Mouse (Mus musculus): ENCODE measurements around the gene Urad. TPM values are rescaled to one million over a fixed set of nuclear protein-coding genes. Genes with fewer than 3 reads are reported as not detected.
A peak's percentile ranks its signal among the peaks of the same experiment; 100 is the strongest.

Gene Urad
- 1.6 and 1.7 TPM in 2 replicates for polyA plus RNA-seq (2015; fragmentation: Nextera tagmentation; extraction: Ambion mirVana)

- 53% methylated on average over 8 of the region's 8 CpGs for WGBS
- Histone ChIP-seq H3K4me2 (replicated peaks) (peak within 1 kb of the TSS; percentile 26; the same call in 1 of the 2 replicates), H3K4me3 (replicated peaks) (no peak within 1 kb of the TSS), H3K36me3 (no peaks in the 10 kb centered on the region), H3K27ac (no peak within 1 kb of the TSS), H3K27me3 (replicated peaks) (peaks cover 30% of the 10 kb centered on the region), H3K9me3 (no peaks in the 10 kb centered on the region), H3K4me1 (replicated peaks) (0 out of 2 replicates have a peak, but pooled peaks cover 3% of the 10 kb centered on the region), H3K9ac (no peak within 1 kb of the TSS)
- no peak for ATAC-seq
Observed at GRCm38 (mm10) chr5:147322183-147322582, at the start of gene Urad. Gene Urad (minus strand): TSS chr5:147322440.

- 86% methylated on average over 8 of the region's 8 CpGs for WGBS
- no peaks in the 10 kb centered on the region for H3K4me1 ChIP-seq (replicated peaks)
- no peak overlapping the region for H3K27ac ChIP-seq
- H3K9me3 ChIP-seq: no peaks in the 10 kb centered on the region
- H3K27me3 ChIP-seq (replicated peaks): no peaks in the 10 kb centered on the region
- no peak for ATAC-seq
- no peaks in the 10 kb centered on the region for H3K36me3 ChIP-seq
- no peak overlapping the region for H3K9ac ChIP-seq
- no peak overlapping the region for H3K4me2 ChIP-seq (replicated peaks)
- no peak overlapping the region for H3K4me3 ChIP-seq (replicated peaks)
Observed at GRCm38 (mm10) chr5:147370276-147370675, 48.0 kb upstream of the Urad start.

- Histone ChIP-seq H3K36me3 (no peaks in the 10 kb centered on the region), H3K9me3 (no peaks in the 10 kb centered on the region), H3K9ac (no peak overlapping the region), H3K27me3 (replicated peaks) (no peaks in the 10 kb centered on the region), H3K4me3 (replicated peaks) (no peak overlapping the region), H3K4me2 (replicated peaks) (no peak overlapping the region), H3K27ac (no peak overlapping the region), H3K4me1 (replicated peaks) (no peaks in the 10 kb centered on the region)
- no peak for ATAC-seq
- 95% methylated on average over 6 of the region's 6 CpGs for WGBS
Observed at GRCm38 (mm10) chr5:147368221-147368620, 46.0 kb upstream of the Urad start.

- H3K9me3 ChIP-seq: no peaks in the 10 kb centered on the region
- H3K9ac ChIP-seq: no peak overlapping the region
- no peak overlapping the region for H3K27ac ChIP-seq
- H3K4me1 ChIP-seq (replicated peaks): no peaks in the 10 kb centered on the region
- no peak for ATAC-seq
- no peak overlapping the region for H3K4me2 ChIP-seq (replicated peaks)
- H3K36me3 ChIP-seq: no peaks in the 10 kb centered on the region
- H3K27me3 ChIP-seq (replicated peaks): no peaks in the 10 kb centered on the region
- no peak overlapping the region for H3K4me3 ChIP-seq (replicated peaks)
- 44% methylated on average over 16 of the region's 16 CpGs for WGBS
Observed at GRCm38 (mm10) chr5:147365995-147366765, 43.9 kb upstream of the Urad start.

GRCm38 (mm10) chr5:147363054-147363453, 40.8 kb upstream of the Urad start:
- no peak overlapping the region for H3K27ac ChIP-seq
- no peaks in the 10 kb centered on the region for H3K36me3 ChIP-seq
- H3K9me3 ChIP-seq: no peaks in the 10 kb centered on the region
- H3K4me2 ChIP-seq (replicated peaks): no peak overlapping the region
- H3K4me3 ChIP-seq (replicated peaks): no peak overlapping the region
- no peaks in the 10 kb centered on the region for H3K4me1 ChIP-seq (replicated peaks)
- no peak overlapping the region for H3K9ac ChIP-seq
- WGBS: 71% methylated on average over 12 of the region's 12 CpGs
- no peak for ATAC-seq
- no peaks in the 10 kb centered on the region for H3K27me3 ChIP-seq (replicated peaks)

- Histone ChIP-seq H3K36me3 (no peaks in the 10 kb centered on the region), H3K27me3 (replicated peaks) (no peaks in the 10 kb centered on the region), H3K27ac (no peak overlapping the region), H3K4me2 (replicated peaks) (no peak overlapping the region), H3K4me3 (replicated peaks) (no peak overlapping the region), H3K9ac (no peak overlapping the region), H3K4me1 (replicated peaks) (no peaks in the 10 kb centered on the region), H3K9me3 (no peaks in the 10 kb centered on the region)
- whole genome bisulfite sequencing: 87% methylated on average over 11 of the region's 11 CpGs
- ATAC-seq: no peak
Observed at GRCm38 (mm10) chr5:147358481-147358880, 36.2 kb upstream of the Urad start.

- no peak for ATAC-seq
- Histone ChIP-seq H3K9ac (no peak overlapping the region), H3K27me3 (replicated peaks) (no peaks in the 10 kb centered on the region), H3K36me3 (no peaks in the 10 kb centered on the region), H3K4me3 (replicated peaks) (no peak overlapping the region), H3K4me2 (replicated peaks) (no peak overlapping the region), H3K27ac (no peak overlapping the region), H3K4me1 (replicated peaks) (no peaks in the 10 kb centered on the region), H3K9me3 (no peaks in the 10 kb centered on the region)
- 51% methylated on average over 3 of the region's 3 CpGs for WGBS
Observed at GRCm38 (mm10) chr5:147357536-147357935, 35.3 kb upstream of the Urad start.

- H3K36me3 ChIP-seq: no peaks in the 10 kb centered on the region
- no peak overlapping the region for H3K4me2 ChIP-seq (replicated peaks)
- no peak overlapping the region for H3K27ac ChIP-seq
- WGBS: 89% methylated on average over 13 of the region's 13 CpGs
- no peaks in the 10 kb centered on the region for H3K9me3 ChIP-seq
- H3K4me3 ChIP-seq (replicated peaks): no peak overlapping the region
- no peaks in the 10 kb centered on the region for H3K4me1 ChIP-seq (replicated peaks)
- H3K27me3 ChIP-seq (replicated peaks): no peaks in the 10 kb centered on the region
- no peak overlapping the region for H3K9ac ChIP-seq
- ATAC-seq: no peak
Observed at GRCm38 (mm10) chr5:147356260-147357055, 34.2 kb upstream of the Urad start.

- no peak for ATAC-seq
- Histone ChIP-seq H3K4me2 (replicated peaks) (no peak overlapping the region), H3K9me3 (no peaks in the 10 kb centered on the region), H3K27ac (no peak overlapping the region), H3K4me1 (replicated peaks) (no peaks in the 10 kb centered on the region), H3K4me3 (replicated peaks) (no peak overlapping the region), H3K9ac (no peak overlapping the region), H3K27me3 (replicated peaks) (no peaks in the 10 kb centered on the region), H3K36me3 (no peaks in the 10 kb centered on the region)
- WGBS: 60% methylated on average over 3 of the region's 3 CpGs
Observed at GRCm38 (mm10) chr5:147355788-147356187, 33.5 kb upstream of the Urad start.

- 77% methylated on average over 8 of the region's 8 CpGs for WGBS
- Histone ChIP-seq H3K27ac (no peak overlapping the region), H3K9me3 (no peaks in the 10 kb centered on the region)
Observed at GRCm38 (mm10) chr5:147354985-147355384, 32.7 kb upstream of the Urad start.

GRCm38 (mm10) chr5:147354161-147354780, 32.0 kb upstream of the Urad start:
- 63% methylated on average over 17 of the region's 17 CpGs for WGBS
- H3K4me1 ChIP-seq (replicated peaks): no peaks in the 10 kb centered on the region
- no peak overlapping the region for H3K27ac ChIP-seq
- no peak overlapping the region for H3K9ac ChIP-seq
- no peak overlapping the region for H3K4me3 ChIP-seq (replicated peaks)
- ATAC-seq: no peak
- H3K36me3 ChIP-seq: no peaks in the 10 kb centered on the region
- no peaks in the 10 kb centered on the region for H3K9me3 ChIP-seq
- no peaks in the 10 kb centered on the region for H3K27me3 ChIP-seq (replicated peaks)
- no peak overlapping the region for H3K4me2 ChIP-seq (replicated peaks)

More at GRCm38 (mm10) chr5:147354985-147355384, 32.7 kb upstream of the Urad start:
- no peaks in the 10 kb centered on the region for H3K27me3 ChIP-seq (replicated peaks)
- no peak for ATAC-seq
- H3K4me1 ChIP-seq (replicated peaks): no peaks in the 10 kb centered on the region
- no peaks in the 10 kb centered on the region for H3K36me3 ChIP-seq
- no peak overlapping the region for H3K4me3 ChIP-seq (replicated peaks)
- H3K9ac ChIP-seq: no peak overlapping the region
- H3K4me2 ChIP-seq (replicated peaks): no peak overlapping the region

- H3K27ac ChIP-seq: no peak overlapping the region
- no peaks in the 10 kb centered on the region for H3K4me1 ChIP-seq (replicated peaks)
- ATAC-seq: no peak
- no peaks in the 10 kb centered on the region for H3K27me3 ChIP-seq (replicated peaks)
- no peak overlapping the region for H3K4me2 ChIP-seq (replicated peaks)
- no peaks in the 10 kb centered on the region for H3K9me3 ChIP-seq
- no peak overlapping the region for H3K4me3 ChIP-seq (replicated peaks)
- H3K36me3 ChIP-seq: no peaks in the 10 kb centered on the region
- 92% methylated on average over 8 of the region's 8 CpGs for WGBS
- no peak overlapping the region for H3K9ac ChIP-seq
Observed at GRCm38 (mm10) chr5:147351931-147352330, 29.7 kb upstream of the Urad start.
